Mouse (Mus musculus): ENCODE measurements around the gene Etfb. TPM values are rescaled to one million over a fixed set of nuclear protein-coding genes. Genes with fewer than 3 reads are reported as not detected.

The Etfb gene
- total RNA-seq, 1 experiment from 2014 or later, result 42.4 TPM

- peak; percentile 4; the same call in 1 of the 2 replicates for ATAC-seq (ENCODE audit: extremely low read depth, insufficient number of reproducible peaks, low FRiP score, poor library complexity, severe bottlenecking)
These were observed 44.8 kb downstream of the Etfb start for GRCm38 (mm10) chr7:43488646-43489045.

GRCm38 (mm10) chr7:43489631-43490125 is 45.8 kb downstream of the Etfb start, which contains the start of gene Iglon5:
Gene Iglon5, minus strand, starts transcription at chr7:43490075.
- ATAC-seq (ENCODE audit: extremely low read depth, insufficient number of reproducible peaks, low FRiP score, poor library complexity, severe bottlenecking), result no peak

GRCm38 (mm10) chr7:43490182-43490584 is 46.3 kb downstream of the Etfb start:
- no peak for ATAC-seq (ENCODE audit: extremely low read depth, insufficient number of reproducible peaks, low FRiP score, poor library complexity, severe bottlenecking)

DNA sequence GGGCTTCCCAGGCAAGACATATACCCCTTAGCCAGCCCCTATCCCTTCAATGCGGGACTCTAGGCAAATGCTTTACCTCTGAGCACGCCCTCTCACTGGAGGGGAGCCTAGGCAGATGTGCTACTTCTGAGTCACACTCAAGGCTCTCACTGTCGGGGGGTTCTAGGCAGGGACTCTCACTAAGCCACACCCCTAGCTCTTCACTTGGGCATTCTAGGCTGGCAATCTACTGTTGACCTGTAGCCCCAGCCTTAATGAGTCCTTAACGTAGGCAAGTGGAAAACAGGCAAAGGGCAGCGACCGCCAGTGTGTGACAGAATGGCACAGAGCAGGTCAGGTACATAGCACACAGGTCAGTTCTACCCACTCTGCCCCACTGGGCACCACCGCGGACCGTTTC is 47.0 kb downstream of the Etfb start:
- ATAC-seq (ENCODE audit: extremely low read depth, insufficient number of reproducible peaks, low FRiP score, poor library complexity, severe bottlenecking), result no peak

- ATAC-seq (ENCODE audit: extremely low read depth, insufficient number of reproducible peaks, low FRiP score, poor library complexity, severe bottlenecking), result 0 out of 2 replicates have a peak, but pooled peaks have one; percentile 35
These were observed 51.6 kb downstream of the Etfb start for GRCm38 (mm10) chr7:43495343-43496021.

Other genes with a start within 250 kb of the Etfb start
- 46.8 TPM in 2 replicates for gene Zfp715, start 130.8 kb upstream of the Etfb start, total RNA-seq (2017)
- 27.1 and 32.2 TPM in 2 replicates for gene Siglecf, start 92.7 kb upstream of the Etfb start, total RNA-seq (2017)
- gene Siglecg, start 35.9 kb upstream of the Etfb start, total RNA-seq (2017), result 222 and 223 TPM in 2 replicates
- gene Lim2, start 16.4 kb upstream of the Etfb start, total RNA-seq (2017), result not detected in 2 replicates
- 10.7 and 13.1 TPM in 2 replicates for gene Nkg7, start 7.0 kb upstream of the Etfb start, total RNA-seq (2017)
- gene Cldnd2, start 3.3 kb upstream of the Etfb start, total RNA-seq (2017), result not detected in 2 replicates
- gene Gm45233, start within 50 bp of the Etfb start, total RNA-seq (2017), result not detected in 2 replicates
- gene Vsig10l, start 19.1 kb downstream of the Etfb start, total RNA-seq (2017), result 11.4 and 17.1 TPM in 2 replicates
- not detected in 2 replicates for gene Iglon5, start 46.0 kb downstream of the Etfb start, total RNA-seq (2017)
- gene 4931406B18Rik, start 61.9 kb downstream of the Etfb start, total RNA-seq (2017), result 1.9 and 2.1 TPM in 2 replicates
- 246 and 256 TPM in 2 replicates for gene Cd33, start 100.3 kb downstream of the Etfb start, total RNA-seq (2017)
- 3.3 and 3.7 TPM in 2 replicates for gene Zfp658, start 118.2 kb downstream of the Etfb start, total RNA-seq (2017)
- 9.1 and 9.7 TPM in 2 replicates for gene Zfp719, start 135.5 kb downstream of the Etfb start, total RNA-seq (2017)
- 0.23 and 1.6 TPM in 2 replicates for gene Zfp819, start 163.1 kb downstream of the Etfb start, total RNA-seq (2017)
- gene Ceacam18, start 190.6 kb downstream of the Etfb start, total RNA-seq (2017), result 1.0 TPM in 1 of 2 replicates, not detected in the other
- gene Siglece, start 216.1 kb downstream of the Etfb start, total RNA-seq (2017), result 135 and 136 TPM in 2 replicates
- 1.9 and 2.8 TPM in 2 replicates for gene Ctu1, start 227.9 kb downstream of the Etfb start, total RNA-seq (2017)
- not detected in 2 replicates for gene Klk14, start 246.3 kb downstream of the Etfb start, total RNA-seq (2017)